Mouse (Mus musculus) cerebellum, adult 9-11 months (tissue): Measurements from ENCODE around the gene Pcgf1.

Experiments
- DNase-seq: peaks from one replicate; pipeline ENCODE4 v3.0.0; 2022

Pcgf1 gene

DNA sequence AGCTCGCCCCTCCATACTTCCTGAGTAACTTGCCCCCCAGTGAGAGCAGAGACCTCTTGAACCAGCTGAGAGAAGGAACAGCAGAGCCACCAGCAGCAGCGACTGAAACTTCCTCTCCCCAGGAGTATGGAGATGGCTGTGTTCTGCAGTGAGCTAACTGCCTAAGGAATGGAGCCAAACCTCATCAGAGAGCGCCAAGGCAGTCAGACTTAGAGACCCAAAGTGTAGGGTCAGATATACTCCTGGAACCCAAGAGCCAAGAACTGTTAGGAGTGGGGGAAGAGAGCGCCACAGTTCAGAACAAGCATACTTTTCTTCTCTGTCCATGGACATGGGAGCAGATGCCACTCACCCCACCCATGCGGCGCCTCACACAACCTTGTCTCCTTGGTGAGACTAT lies 11.2 kb upstream of the Pcgf1 start:
- DNase-seq, result no peak

DNA sequence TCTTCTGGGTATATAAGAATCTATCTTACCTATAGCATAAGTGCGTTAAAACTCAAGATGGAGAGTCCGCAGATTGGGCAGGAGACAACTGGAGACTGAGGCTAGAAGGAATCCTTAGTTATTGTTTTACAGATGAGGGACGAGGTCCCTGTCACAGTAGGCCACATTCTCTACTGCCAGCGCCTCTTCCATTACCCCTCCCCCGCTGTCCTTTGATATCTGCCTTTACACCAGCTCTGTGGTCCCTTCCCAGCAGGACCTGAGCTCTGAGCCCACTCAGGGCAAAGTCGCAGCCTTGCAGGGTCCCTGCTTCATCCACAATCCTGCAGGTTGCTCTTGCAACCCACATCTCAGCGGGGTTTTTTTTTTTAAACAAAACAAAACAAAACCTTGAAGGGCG lies 9.4 kb upstream of the Pcgf1 start:
- no peak for DNase-seq

DNA sequence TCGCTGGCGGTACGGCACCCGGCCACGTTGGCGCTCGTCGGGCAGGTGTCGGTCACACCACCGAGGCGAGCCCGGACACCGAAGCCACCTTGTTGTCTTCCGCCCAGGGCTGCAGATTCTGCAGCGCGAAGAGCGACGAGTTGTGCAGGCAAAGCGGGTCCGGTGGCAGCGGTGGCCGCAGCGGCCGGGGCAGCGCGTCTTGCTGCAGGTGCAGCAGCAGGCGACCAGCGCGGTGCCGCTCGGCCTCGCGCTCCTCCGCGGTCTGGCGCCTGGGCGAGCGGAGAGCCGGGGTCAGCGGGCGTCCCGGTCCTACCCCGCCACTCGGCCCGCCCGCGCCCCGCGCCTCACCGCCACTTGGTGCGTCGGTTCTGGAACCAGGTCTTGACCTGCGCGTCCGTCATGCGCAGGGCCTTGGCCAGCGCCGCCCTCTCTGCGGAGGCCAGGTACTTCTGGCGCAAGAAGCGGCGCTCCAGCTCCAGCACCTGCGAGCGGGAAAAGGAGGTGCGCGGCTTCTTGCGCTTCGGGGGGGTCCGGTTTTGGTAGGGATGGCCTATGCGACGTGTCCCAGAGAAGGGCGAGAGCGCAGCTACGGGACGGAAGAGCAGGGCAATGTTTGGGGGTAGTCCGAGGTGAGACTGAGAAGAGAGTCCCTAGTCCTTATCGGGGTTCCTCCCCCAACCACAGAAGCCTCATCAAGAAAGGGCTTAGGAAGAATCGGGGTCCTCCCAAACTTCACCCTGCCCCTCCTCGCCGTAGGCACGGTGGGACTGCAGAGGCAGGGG lies 8.8 kb upstream of the Pcgf1 start:
- DNase-seq, result no peak

DNA sequence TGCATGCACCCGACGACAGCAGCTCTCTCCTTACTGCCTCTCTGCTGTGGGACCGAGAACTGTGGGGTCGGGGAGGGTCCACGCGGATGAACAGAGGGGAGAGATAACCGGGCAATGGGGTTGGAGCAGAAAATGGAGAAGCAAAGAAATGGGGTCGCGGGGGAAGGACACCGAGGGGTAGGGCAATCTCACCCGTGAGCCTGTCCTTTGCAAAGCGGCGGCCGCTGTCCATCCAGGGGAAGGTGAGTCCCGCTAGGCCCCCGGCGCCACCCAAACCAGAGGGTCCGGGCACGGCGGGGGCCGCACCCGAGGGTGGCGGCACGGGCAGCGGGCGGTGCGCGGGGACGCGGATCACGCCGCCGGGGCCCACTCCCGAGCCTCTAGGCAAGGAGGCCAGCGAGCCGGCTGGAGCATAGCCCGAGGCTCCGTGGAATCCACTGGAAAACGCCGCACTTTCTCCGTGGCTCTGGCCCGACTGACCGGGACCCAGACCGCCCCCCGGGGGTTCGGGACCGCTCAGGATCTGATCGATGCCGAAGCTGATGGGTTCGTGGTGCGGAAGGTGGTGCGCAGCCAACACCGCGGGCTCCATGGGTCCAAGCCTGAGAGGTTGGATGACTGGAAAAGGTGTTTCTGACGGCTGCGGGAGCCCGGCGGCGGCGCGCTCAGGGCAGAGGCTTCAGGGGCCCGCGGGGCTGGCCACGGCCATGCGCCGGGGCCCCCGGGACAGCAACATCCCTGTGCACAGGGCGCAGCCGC lies 8.0 kb upstream of the Pcgf1 start:
- DNase-seq, result no peak

DNA sequence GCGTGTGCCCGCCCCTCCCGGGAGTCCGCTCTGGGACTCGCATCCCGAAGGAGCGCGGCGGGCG lies 7.6 kb upstream of the Pcgf1 start, which contains the start of gene Tlx2:
TSS of gene Tlx2 (minus strand) at position 47 of the 64 bp plus-strand sequence.
- DNase-seq, result no peak

DNA sequence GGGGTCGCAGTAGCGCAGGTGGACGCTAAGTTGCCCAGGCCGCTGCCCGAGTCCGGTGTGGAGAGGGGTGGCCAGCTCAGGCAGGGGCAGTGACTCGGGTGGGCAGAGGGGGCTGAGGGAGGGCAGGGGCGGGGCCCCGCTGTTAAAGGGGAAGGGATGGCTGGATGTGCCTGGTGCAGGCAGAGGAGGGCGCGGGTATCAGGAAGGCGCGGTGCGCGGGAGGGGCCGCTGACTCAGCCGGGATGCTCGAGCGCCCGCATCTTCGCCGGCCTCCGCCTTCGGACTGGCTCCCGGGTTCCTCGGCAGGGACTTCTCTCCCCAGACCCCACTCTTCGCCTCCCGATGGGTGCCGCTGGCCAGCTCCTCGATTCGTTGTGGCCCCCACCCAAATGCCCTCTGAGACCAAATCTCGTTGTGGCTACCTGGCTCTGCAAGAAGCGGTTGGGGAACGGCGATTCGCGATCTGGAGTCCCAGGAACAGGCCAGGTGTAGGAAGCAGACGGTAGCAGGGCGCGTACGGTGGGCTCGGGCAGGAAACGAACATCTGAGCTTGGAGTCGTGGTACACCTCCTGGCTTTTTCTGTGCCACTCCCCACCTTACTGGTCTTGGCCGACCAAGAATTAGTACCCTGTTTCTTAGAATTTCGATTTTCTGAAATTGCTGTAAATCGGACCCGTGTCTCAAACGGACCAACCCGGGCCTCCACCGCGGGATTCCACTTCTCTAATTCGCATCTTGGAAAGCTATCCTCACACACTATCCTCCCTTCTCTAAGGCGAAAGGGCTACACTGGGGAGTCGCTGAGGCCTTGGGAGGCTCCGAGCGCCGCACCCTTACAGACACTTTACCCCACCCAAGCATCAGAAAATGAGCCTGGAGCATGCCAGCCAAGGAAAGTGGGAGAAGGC lies 7.1 kb upstream of the Pcgf1 start:
- no peak for DNase-seq

DNA sequence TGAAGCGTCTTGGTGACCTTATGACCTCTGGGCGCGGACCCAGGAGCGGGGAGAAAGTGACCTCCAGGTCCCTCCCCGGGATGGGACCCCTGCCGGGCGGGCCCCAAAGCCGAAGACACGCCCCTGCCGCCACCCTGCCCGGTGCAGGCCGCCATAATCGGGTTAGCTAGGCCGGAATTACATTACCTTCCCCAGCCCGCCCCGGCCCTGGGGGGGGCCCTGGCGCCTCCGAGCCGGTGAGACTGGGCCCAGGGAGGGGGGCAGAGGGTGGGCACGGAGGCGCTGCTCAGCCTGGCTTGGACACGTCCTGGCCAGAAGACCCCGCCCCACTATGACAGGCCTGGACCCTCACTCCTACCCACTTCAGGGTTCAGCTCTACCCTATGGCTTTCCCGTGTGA lies 6.4 kb upstream of the Pcgf1 start:
- DNase-seq, result peak; percentile 56

DNA sequence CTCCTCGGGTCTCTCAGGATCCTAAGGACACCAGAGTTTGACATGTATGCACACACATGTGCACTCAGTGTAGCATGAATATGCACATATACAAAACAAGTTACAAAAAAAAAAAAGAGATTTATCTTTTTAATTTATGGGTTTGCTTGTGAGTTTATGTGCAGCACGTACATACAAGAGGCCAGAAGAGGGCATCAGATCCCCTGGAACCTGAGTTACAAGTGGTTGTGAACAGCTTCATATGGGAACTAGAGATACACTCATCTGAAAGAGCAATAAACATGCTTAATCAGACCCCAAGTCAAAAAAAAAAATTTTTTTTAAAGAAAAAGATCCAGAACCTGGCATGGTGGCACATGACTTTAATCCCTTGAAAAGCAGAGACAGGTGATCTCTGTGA lies 2.7 kb upstream of the Pcgf1 start:
- no peak for DNase-seq

DNA sequence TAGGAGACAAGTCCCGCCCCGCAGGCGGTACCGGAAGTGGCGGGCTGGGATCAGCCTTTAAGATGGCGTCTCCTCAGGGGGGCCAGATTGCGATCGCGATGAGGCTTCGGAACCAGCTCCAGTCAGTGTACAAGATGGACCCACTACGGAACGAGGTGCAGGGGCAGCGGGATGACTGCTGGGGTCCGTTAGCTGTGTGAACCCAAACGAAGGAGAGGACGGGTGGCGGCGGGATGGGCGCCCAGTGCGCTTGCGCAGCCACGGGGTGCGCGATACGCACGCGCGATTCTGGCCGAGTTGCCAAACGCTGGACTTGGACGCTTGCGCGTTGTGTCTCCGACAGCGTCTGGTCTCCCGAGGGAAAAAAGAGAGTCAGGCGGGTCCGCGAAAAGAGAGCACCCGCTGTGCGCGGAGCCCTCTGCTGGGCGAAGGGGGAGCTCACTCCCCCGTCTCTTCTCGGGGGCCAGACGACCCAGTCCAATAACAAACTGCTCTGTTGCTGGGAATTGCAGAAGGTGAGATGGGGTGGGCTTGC lies 722 bp downstream of the Pcgf1 start:
- DNase-seq, result peak; percentile 98

DNA sequence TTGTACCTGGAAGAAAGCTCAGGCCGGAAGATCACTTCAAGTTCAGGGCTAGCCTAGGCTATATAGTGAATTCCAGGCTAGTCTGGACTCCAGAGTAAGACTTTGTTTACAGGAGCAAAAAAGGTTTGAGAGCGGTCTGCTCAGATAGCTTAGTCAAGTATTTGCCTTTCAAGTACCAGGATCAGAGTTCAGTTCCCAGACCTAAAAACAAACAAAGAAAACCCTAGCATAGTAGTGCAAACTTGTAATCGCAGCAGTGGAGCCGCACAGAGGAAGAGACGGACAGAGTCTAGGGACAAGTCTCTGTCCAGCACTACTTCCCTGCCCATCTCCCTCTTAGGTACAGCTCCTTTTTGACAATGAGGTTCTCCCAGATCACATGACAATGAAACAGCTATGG lies 2.5 kb downstream of the Pcgf1 start:
- DNase-seq, result no peak

DNA sequence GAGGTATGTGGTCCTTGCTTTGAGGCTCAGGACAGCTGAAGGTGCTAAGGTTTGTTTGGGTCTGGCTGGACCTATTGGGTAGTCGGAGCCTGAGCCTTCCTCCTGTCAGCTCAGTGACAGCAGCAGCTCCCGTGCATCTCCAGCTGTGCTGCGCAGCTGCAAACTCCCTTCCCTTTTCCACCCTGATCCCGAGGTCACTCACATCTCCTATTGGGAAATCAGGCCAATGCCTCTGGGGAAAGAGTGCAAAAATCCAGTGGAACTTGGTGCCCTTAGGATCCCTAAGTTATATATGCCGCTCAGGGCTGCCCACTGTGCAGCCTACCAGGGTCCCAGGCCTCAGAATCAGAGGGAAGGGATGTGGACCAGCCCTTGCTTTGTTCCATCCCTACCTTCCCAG lies 5.8 kb downstream of the Pcgf1 start:
- no peak for DNase-seq

DNA sequence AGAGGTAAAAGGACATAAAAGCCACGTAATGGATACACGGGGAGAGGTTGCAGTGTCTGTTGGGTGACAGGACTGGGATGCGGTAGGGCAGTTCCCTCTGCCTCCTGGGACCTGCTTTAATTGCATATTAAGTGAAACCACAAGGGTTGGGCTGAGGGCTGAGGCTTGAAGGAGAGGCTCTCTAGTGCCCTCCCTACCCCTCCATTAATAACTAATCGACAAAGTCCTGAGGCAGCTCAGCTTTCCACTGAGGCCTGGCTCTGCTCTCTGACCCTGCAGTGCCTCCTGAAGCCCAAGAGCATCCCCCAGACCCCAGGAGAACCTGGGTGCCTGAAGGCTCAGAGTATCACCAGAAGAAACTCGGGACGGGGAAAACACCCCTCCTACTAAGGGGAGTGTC lies 6.8 kb downstream of the Pcgf1 start:
- DNase-seq, result no peak

DNA sequence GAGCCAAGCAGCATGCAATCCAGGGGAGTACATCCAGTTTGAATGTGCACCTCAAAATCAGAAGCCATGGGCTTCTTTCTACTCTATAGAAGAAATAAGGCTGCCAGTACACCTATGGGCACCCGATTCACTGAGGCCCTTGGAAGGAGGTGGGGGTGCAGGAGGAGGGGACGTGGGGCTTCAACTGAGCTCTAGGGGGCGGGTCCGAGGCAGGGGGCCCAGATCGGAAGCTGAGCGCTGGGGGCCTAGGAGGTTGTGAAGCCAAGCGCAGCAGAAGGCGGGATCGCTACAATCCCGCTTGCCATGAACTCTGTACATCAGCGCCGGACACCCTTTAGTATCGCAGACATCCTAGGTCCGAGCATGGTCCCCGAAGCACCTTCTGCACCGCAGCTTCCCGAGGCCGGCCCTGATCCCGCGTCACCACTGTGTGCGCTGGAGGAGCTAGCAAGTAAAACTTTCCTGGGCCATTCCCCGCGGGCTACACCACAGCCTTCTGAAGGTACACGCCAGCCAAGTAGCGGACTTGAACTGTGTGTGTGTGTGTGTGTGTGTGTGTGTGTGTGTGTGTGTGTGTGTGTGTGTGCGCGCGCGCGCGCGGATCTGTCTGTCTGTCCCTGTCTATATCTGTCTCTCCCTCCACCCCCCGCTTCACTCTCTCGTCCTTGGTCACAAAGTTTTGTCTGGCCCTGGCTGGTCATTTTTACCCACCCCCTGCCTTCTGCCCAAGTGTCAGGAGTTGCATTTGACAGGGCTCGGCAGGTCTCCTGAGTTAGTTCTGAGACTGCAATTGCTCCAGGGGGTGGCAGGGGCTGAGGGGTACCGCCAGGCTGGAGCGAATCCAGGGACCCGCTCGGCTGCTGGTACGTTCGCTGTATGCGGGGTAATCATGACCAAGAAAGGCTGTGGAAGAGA lies 8.7 kb downstream of the Pcgf1 start, which contains the start of gene Lbx2:
TSS of gene Lbx2 (plus strand) at position 247 of the 915 bp plus-strand sequence.
- DNase-seq, result no peak

DNA sequence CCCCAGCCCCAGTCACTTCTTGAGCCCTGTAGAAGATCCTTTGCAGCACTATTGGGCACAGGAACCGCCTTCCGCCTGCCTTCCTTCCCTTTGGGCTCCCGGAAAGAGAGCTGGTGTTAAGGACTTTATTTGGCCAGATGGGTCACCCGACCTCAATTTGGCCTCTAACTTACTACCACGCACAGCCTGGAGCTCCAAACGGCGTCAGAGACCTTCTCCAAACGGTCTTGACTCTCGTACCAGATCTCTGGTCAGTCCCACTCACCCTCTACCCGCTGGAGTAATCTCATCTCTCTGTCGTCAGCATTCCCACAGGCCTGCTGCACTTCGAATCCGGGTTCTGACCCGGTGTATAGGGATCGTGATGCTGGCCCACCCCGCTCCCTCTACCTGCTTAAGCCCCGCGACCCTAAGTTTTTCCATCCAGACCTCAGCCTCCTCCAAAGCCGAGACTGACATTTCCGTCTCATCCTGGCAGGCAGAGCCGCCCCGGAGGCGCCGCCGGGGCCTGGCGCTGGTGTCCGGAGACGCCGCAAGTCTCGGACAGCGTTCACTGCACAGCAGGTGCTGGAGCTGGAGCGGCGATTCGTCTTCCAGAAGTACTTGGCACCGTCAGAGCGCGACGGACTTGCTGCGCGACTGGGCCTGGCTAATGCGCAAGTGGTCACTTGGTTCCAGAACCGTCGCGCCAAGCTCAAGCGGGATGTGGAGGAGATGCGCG lies 9.7 kb downstream of the Pcgf1 start:
- no peak for DNase-seq

DNA sequence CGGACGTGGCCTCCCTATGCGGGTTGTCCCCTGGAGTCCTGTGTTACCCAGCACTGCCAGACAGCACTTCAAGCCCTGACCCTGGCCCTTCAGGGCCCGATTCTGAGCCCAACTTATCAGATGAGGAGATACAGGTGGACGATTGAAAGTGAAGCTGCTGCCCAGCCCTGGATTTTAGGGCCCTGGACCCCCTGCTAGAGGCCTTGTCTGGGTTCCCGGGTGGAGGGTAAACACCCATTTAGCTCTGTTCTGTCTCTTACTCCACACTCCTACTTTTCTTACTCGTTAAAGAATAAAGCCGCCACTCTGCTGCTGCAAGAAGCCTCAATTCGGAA lies 10.2 kb downstream of the Pcgf1 start:
- DNase-seq, result no peak

DNA sequence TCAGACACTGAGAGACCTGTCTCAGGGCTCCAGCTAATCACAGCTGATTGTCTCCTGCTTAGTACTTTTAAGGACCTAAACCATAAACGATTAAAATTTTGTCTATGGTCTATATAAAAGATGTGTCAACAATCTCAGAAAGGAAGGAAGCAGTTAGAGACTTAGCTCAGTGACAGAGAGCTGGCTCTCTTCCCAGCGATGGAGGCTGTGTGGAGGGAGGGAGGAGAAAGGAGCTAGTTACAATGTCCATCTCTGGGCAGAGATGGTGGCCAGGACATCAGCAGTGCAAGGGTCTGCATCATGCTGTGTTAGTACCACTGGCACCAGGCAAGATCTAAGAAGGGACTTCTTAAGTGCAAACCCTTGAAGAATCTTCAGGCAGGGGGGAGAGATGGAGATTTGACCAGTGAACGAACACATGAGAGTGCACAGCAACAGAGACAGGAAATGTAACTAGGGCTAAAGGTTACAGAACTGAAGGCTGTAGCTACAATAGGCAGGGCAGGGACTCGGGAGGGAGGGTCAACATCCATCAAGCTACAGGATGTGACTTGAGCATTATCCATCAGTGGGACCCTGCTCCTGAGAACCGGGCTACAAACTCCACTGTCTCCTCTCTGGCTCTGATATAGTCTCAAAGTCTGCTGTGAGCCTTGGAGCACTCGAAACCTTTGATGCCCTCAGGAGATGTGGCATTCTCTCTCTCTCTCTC lies 14.9 kb downstream of the Pcgf1 start:
- DNase-seq, result no peak

DNA sequence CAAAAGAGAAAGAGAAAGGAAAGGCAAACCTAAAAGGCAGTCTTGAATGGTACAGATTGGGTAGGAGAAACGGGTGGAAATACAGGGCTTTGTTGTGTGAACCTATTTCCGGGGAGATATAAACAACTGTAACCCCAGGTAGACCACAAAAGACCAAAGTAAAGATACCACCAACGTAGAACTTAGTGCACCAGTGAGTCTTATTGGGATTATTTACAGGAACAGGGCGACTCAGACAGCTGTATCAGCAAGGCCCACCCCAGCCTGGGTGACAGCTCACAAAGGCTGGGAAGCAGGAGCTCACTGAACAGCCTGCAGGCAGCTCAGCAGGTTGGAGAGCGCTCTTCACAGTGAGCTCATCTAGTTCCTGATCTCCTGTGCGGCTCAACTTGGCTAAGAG lies 18.3 kb downstream of the Pcgf1 start:
- DNase-seq, result no peak

DNA sequence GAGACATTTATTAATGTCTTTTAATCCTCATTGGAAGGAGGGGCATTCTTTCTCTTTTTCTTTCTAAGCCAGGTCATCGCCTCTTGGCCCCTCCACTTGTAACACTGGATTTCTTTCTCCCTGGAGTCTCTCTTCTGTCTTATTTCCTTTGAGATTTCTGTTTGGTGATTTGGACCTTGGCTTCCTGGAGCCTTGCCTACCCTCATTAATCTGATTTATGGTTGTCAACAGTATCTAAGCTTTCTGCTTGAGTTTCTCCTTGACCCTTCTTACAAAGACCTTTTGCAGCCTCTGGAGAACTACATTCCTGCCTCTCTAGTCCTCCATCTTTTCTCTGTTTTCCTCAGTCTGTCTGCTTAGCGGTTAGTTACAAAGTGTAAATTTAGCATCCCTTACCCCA lies 20.7 kb downstream of the Pcgf1 start:
- DNase-seq, result no peak

DNA sequence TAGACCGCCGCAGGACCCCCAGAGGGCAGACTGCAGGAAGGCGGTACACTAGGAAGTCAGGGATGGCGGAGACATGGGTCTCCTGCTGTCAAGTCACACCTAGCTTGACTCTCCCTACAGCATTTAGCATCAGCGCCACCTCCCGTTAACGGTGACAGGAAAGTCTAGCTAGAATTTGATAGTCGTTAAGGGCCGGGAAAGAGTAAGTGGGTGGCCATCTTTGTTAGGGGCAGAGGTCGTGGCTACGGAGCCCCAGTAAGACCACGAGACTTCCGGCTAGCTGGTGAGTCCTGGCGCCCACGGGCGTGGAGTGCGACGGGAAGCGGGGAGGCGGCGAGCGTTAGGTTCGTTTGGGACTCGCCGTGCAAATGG lies 23.6 kb downstream of the Pcgf1 start, which contains the start of the genes Ccdc142 and Gm42688:
TSS of gene Ccdc142 (plus strand) at position 286 of the 372 bp plus-strand sequence.
TSS of gene Gm42688 (plus strand) at position 302 of the 372 bp plus-strand sequence.
- peak; percentile 94 for DNase-seq

DNA sequence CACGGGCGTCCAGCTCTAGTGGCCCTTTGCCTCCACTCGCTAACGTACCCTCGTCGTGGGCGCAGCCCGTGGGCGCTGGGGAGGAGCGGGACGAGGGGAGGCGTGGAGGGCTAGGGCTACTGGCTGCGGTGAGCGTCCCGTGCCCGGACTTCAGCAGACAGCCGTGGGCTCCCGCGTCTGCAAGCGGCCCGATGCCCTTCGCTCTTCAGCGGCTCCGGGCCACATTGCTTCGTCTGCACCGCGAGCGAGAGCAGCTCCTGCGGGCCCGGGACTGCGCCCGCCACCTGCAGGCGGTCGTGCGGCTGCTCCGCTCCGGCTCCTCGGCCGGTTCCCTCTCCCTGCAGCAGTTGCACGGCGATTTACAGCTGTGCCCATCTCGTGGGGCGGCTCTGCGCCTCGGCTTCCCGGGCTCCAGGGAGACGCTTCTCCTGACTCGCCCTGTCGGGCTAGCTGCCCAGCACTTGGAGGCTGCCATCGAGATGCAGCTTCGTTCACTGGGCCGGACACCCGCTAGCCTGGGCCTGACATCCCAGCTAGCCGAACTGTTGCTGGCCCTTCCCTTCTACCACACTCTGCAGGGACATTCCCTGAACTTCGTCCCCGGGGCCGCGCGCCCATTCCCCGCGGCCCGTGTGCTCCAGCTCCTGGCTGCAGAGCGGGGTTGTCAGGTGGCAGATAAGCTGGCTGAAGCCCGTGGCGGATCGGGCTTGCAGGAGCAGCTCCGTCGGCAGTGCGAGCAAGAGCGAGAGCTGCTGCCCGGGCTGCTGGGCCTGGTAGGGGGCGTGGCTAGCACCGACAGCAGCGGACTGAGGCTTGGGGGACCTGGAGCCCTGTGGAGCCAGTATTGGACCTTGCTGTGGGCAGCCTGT lies 24.3 kb downstream of the Pcgf1 start:
- peak; percentile 69 for DNase-seq
